Mouse (Mus musculus) ES-E14 (cell line): Measurements from ENCODE around the gene Clstn2. TPM values are rescaled to one million over a fixed set of nuclear protein-coding genes. Genes with fewer than 3 reads are reported as not detected.

ENCODE experiments used
- DNase-seq: peaks from one replicate; pipeline ENCODE4 v3.0.0-alpha.2; 2013; ENCODE audit warnings: low read depth, low spot score
- H3K27ac ChIP-seq: 2 replicates; pipeline ENCODE4 v1.5.1; 2012; ENCODE audit warnings: low read depth, mild to moderate bottlenecking, low read length, moderate library complexity, mixed read lengths; ENCODE audit not compliant: poor library complexity, insufficient read depth, severe bottlenecking
- H3K36me3 ChIP-seq: 2 replicates; pipeline ENCODE4 v1.6.1; 2012; ENCODE audit warnings: mild to moderate bottlenecking, low read length, moderate library complexity, mixed read lengths; ENCODE audit not compliant: control insufficient read depth, poor library complexity, insufficient read depth, severe bottlenecking
- H3K4me1 ChIP-seq, 2 experiments: fragments of 150-350 bp in 1 of 2; sonication (generic) in 1 of 2; 2 replicates each; pipeline ENCODE4 v1.6.1; 2012; ENCODE audit warnings: low read length in 2 of 2, mild to moderate bottlenecking in 1 of 2, mixed read lengths in 1 of 2; ENCODE audit not compliant: control insufficient read depth in 2 of 2, insufficient read depth in 2 of 2, poor library complexity in 1 of 2
- H3K4me3 ChIP-seq, 2 experiments: fragments of 150-350 bp in 1 of 2; sonication (generic) in 1 of 2; 2 replicates each; pipeline ENCODE4 v1.5.1; 2012; ENCODE audit warnings: low read length in 2 of 2, low read depth in 1 of 2, mild to moderate bottlenecking in 1 of 2, mixed read lengths in 1 of 2; ENCODE audit not compliant: insufficient read depth in 1 of 2, poor library complexity in 1 of 2, severe bottlenecking in 1 of 2
- H3K9ac ChIP-seq: 2 replicates; pipeline ENCODE4 v1.6.1; 2012; ENCODE audit warnings: low read depth, mild to moderate bottlenecking, low read length, mixed read lengths; ENCODE audit not compliant: poor library complexity, insufficient read depth, severe bottlenecking
- H3K9me3 ChIP-seq: fragments of 150-350 bp; sonication (generic); 2 replicates; pipeline ENCODE4 v1.6.1; 2012; ENCODE audit warnings: low read depth, mild to moderate bottlenecking, low read length; ENCODE audit not compliant: control insufficient read depth, insufficient read depth
- CHD2 ChIP-seq: IDR thresholded peaks from 2 replicates; pipeline ENCODE4 v1.6.1; 2014; ENCODE audit warnings: mild to moderate bottlenecking, low read depth, low read length, inconsistent platforms
- HCFC1 ChIP-seq: IDR thresholded peaks from 2 replicates; pipeline ENCODE4 v1.6.1; 2012; ENCODE audit warnings: low read length, inconsistent platforms, borderline replicate concordance; ENCODE audit not compliant: insufficient read depth
- MAFK ChIP-seq: IDR thresholded peaks from 2 replicates; pipeline ENCODE4 v1.6.1; 2014; ENCODE audit warnings: mild to moderate bottlenecking, low read depth, low read length, inconsistent platforms; ENCODE audit not compliant: insufficient read depth
- ZC3H11A ChIP-seq: IDR thresholded peaks from 2 replicates; pipeline ENCODE4 v1.6.1; 2012; ENCODE audit warnings: low read depth, mild to moderate bottlenecking, inconsistent platforms, low read length, borderline replicate concordance
- ZNF384 ChIP-seq: IDR thresholded peaks from 2 replicates; pipeline ENCODE4 v1.6.1; 2012; ENCODE audit warnings: low read depth, low read length, inconsistent platforms
- in situ Hi-C, 2 experiments: fragments of 600-800 bp; cut with MboI; formaldehyde crosslinking; loops; one replicate each; pipeline ENCODE4 v1.15.1; 2025; ENCODE audit warnings: low sequenced_read_pairs in 2 of 2, inconsistent platforms in 1 of 2; ENCODE audit not compliant: unreplicated experiment in 2 of 2
- total RNA-seq: library from RNA; depleted of rRNA; stranded (reverse); fragments of 300-350 nt; gene quantifications from 2 replicates; pipeline ENCODE4 v1.2.3, GENCODE M21; 2012

Gene Clstn2
- total RNA-seq, 1 experiment = 0.89 TPM

DNA sequence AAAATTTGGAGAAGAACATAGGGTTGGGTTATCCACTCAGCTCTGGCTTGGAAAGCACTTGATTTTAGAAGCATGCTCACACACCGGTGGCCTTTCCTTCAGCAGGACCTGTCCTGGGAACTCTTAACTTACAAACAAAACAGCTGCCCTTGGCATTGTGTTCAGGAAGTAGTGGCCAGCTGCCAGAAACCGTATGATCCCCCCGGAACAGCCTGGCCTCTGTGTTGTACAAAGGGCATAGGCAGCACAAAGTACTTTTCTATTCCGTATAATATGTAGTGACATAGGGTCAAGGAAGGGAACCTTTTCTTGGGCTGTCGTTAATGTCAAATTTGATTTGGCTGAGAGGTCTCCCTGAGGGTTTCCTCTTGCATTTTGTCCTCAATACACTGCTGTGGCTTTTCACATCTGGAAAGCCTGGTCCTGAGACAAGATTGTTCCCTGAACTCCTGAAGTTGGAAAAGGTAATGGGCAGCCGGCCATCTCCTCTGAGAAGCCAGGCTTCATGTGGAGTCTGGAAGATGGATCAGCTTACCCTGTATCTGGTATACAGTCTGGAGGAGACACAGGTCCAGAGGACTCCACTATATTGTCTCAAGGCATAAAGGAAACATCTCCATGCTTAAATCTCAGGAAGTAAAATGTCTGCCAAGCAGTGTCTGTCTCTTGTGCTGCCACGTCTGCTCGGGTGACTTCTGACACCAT, 494.8 kb downstream of the Clstn2 start:
- H3K4me3 ChIP-seq = no peak overlapping the region
- no peak overlapping the region for H3K27ac ChIP-seq
- no peak overlapping the region for H3K9ac ChIP-seq
- TF ChIP-seq CHD2 (no peak), HCFC1 (no peak)
- no peak for DNase-seq
- no peaks in the 10 kb centered on the region for H3K9me3 ChIP-seq
- H3K36me3 ChIP-seq = no peaks in the 10 kb centered on the region
- in situ Hi-C loops = no loop called here
- H3K4me1 ChIP-seq = no peaks in the 10 kb centered on the region

DNA sequence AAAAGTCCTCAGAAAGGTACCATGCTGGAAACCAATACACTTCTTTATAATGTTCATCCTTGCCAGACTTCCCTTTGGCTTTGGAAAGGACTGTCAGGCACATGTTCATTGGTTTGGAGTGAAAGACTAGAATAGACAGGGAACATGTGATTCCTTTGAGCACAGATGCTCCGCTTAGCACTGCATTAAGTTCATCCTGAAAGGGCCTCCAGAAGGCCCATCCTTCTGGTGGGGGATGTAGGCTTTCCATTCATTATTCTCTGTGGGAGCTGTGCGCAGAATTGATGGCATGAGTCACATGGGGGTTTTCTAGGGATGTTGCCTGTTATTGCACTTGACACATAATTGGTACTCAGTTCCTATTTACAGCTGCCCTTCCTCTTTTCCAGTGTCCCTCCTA, 498.8 kb downstream of the Clstn2 start:
- in situ Hi-C loops = no loop called here

DNA sequence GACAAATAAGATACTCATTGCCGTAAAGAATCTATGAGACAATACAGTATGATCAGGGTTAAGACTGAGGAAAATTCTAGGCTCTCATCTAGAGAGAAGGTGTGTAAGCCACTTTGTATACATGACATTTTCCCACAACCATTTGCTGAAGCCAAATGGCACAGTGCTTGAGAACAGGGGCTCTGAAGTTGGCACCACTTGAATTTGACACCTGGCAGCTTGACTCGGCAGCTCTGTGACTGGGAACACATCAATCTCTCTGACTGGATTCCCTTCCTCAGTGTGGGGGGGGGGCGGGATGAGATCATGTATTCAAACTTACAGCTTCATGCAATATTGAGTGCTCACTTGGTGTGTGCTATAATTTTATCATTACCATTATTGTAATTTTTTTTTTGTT, 499.7 kb downstream of the Clstn2 start:
- H3K9ac ChIP-seq = no peak overlapping the region
- no peaks in the 10 kb centered on the region for H3K36me3 ChIP-seq
- no peak overlapping the region for H3K27ac ChIP-seq
- no peak for TF ChIP-seq ZNF384
- TF ChIP-seq HCFC1 = no peak
- TF ChIP-seq MAFK = no peak
- TF ChIP-seq ZC3H11A = no peak
- TF ChIP-seq CHD2 = no peak
- H3K4me3 ChIP-seq = no peak overlapping the region
- no peaks in the 10 kb centered on the region for H3K4me1 ChIP-seq
- H3K9me3 ChIP-seq = no peaks in the 10 kb centered on the region
- in situ Hi-C loops = no loop called here
- no peak for DNase-seq

More for the DNA sequence above, 498.8 kb downstream of the Clstn2 start:
- no peak overlapping the region for H3K4me3 ChIP-seq
- H3K9ac ChIP-seq = no peak overlapping the region
- H3K4me1 ChIP-seq = no peaks in the 10 kb centered on the region
- H3K36me3 ChIP-seq = no peaks in the 10 kb centered on the region
- TF ChIP-seq ZNF384 (no peak), ZC3H11A (no peak), CHD2 (no peak), MAFK (no peak), HCFC1 (no peak)
- no peaks in the 10 kb centered on the region for H3K9me3 ChIP-seq
- no peak for DNase-seq
- H3K27ac ChIP-seq = no peak overlapping the region

DNA sequence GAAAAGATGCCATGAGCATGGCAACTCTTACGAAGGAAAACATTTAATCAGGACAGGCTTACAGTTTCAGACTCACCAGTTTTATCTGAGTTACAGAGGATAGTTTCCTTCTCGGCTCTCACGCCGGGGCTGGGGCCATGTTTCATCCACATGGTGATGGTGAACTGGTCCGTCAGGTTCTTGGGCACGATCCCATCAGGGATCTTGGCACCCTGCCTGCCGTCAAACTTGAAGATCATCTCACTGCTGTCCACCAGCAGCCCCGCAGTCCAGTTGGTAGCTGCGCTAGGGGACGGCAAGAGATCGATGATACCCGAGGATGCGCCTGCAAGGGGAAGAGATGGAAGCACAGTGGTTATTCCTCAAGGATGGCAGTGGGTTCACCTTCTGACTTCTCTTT, 500.4 kb downstream of the Clstn2 start:
- Histone ChIP-seq H3K9ac (no peak overlapping the region), H3K4me3 (no peak overlapping the region), H3K27ac (no peak overlapping the region), H3K36me3 (no peaks in the 10 kb centered on the region), H3K4me1 (no peaks in the 10 kb centered on the region), H3K9me3 (no peaks in the 10 kb centered on the region)
- TF ChIP-seq MAFK (no peak), HCFC1 (no peak), CHD2 (no peak), ZC3H11A (no peak), ZNF384 (no peak)
- in situ Hi-C loops = no loop called here
- DNase-seq = no peak

DNA sequence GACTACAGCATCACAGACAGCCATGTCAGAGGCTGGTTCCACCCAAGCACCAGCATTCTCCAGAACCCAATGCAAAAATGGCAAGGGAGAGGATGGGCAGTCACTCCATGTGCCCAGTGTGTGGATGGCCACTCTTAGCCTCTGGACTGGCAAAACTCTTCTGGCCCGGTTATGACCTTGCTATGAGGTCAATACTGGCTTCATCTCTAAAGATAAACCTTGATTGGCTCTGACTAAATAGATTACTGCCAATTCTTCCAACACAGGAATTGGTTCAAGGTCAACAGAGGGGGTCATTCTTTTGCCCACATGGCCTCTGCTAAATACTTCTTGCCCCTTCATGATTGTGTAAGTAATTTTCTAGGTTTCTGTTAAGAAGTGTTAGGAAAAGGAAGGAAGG, 505.1 kb downstream of the Clstn2 start:
- no peak for TF ChIP-seq HCFC1
- no peak for TF ChIP-seq MAFK
- TF ChIP-seq CHD2 = no peak
- TF ChIP-seq ZNF384 = no peak
- no peak for TF ChIP-seq ZC3H11A
- in situ Hi-C loops = no loop called here
- no peak overlapping the region for H3K4me3 ChIP-seq
- H3K9me3 ChIP-seq = no peaks in the 10 kb centered on the region
- no peak overlapping the region for H3K9ac ChIP-seq
- no peaks in the 10 kb centered on the region for H3K36me3 ChIP-seq
- H3K4me1 ChIP-seq = no peaks in the 10 kb centered on the region
- no peak overlapping the region for H3K27ac ChIP-seq
- DNase-seq = no peak
